Mouse (Mus musculus) brain, embryonic 14.5 days (tissue): ENCODE measurements around the gene Comt.

Experiments
- CTCF ChIP-seq: fragments of 200-500 bp; IDR thresholded peaks from 2 replicates; pipeline ENCODE4 v1.5.1; 2012; ENCODE audit warnings: inconsistent platforms, mild to moderate bottlenecking, moderate library complexity, borderline replicate concordance; ENCODE audit not compliant: insufficient read depth, insufficient read length; ENCODE audit errors: extremely low read depth
- POLR2A ChIP-seq: fragments of 200-500 bp; IDR thresholded peaks from 2 replicates; pipeline ENCODE4 v1.6.1; 2012; ENCODE audit warnings: mild to moderate bottlenecking, inconsistent platforms, borderline replicate concordance; ENCODE audit not compliant: poor library complexity, insufficient read depth, insufficient read length, severe bottlenecking; ENCODE audit errors: extremely low read depth

DNA sequence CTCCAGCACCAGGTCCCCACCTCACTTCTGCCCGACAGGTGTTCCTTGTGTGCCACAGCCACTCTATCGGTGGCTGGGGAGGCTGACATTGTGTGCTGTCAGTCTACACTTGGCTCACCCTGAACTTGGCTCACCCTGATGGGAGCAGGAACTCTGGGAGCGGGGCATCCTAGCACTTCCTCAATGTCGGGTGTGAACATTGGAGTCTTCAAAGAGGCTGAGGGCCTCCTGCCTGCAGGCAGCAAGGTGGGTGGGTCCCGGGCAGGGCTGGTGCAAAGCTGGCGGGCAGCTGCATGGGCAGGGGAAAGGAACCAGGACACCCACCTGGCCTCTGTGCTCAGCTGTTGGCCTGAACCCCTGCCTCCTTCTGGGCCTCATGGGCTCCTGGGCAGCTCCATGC is 9.5 kb upstream of the Comt start:
- TF ChIP-seq CTCF (no peak), POLR2A (no peak)
